Mouse (Mus musculus) MEL (cell line): ENCODE data around the gene Slc12a8. TPM values are rescaled to one million over a fixed set of nuclear protein-coding genes. Genes with fewer than 3 reads are reported as not detected.

ENCODE experiments used
- DNase-seq: peaks from one replicate; pipeline ENCODE4 v3.0.0; 2011; ENCODE audit warnings: low read depth, low spot score
- H3K27ac ChIP-seq: 2 replicates; pipeline ENCODE4 v1.5.1; 2012; ENCODE audit warnings: low read depth, mild to moderate bottlenecking, control low read depth, low read length, moderate library complexity; ENCODE audit not compliant: control insufficient read depth
- H3K27me3 ChIP-seq, 2 experiments: fragments of 150-350 bp in 1 of 2; sonication (generic) in 1 of 2; 2 replicates each; pipeline ENCODE4 v1.6.1; 2012; ENCODE audit warnings: low read length in 2 of 2, mild to moderate bottlenecking in 2 of 2, improper control_type of control experiment in 1 of 2, moderate library complexity in 1 of 2; ENCODE audit not compliant: insufficient read depth in 2 of 2, control insufficient read depth in 1 of 2
- H3K36me3 ChIP-seq, 2 experiments: 2 replicates each; pipeline ENCODE4 v1.6.1; 2012 to 2014; ENCODE audit warnings: low read length in 2 of 2, improper control_type of control experiment in 1 of 2, inconsistent platforms in 1 of 2, mild to moderate bottlenecking in 1 of 2; ENCODE audit not compliant: insufficient read depth in 2 of 2, control insufficient read depth in 1 of 2
- H3K4me1 ChIP-seq, 2 experiments: fragments of 150-350 bp in 1 of 2; sonication (generic) in 1 of 2; 2 replicates each; pipeline ENCODE4 v1.6.1; 2012; ENCODE audit warnings: low read length in 2 of 2, improper control_type of control experiment in 1 of 2, mild to moderate bottlenecking in 1 of 2; ENCODE audit not compliant: insufficient read depth in 2 of 2, control insufficient read depth in 1 of 2
- H3K4me3 ChIP-seq, 2 experiments: fragments of 150-350 bp in 1 of 2; sonication (generic) in 1 of 2; 2 replicates each; pipeline ENCODE4 v1.5.1; 2012; ENCODE audit warnings: low read depth in 2 of 2, low read length in 2 of 2, mild to moderate bottlenecking in 2 of 2, moderate library complexity in 2 of 2, control low read depth in 1 of 2, improper control_type of control experiment in 1 of 2; ENCODE audit not compliant: control insufficient read depth in 1 of 2, insufficient read depth in 1 of 2
- H3K79me2 ChIP-seq: 2 replicates; pipeline ENCODE4 v1.6.1; 2012; ENCODE audit warnings: mild to moderate bottlenecking, low read length, moderate library complexity; ENCODE audit not compliant: control insufficient read depth, poor library complexity, insufficient read depth
- H3K9ac ChIP-seq: 2 replicates; pipeline ENCODE4 v1.6.1; 2012; ENCODE audit warnings: low read depth, mild to moderate bottlenecking, control low read depth, low read length, moderate library complexity; ENCODE audit not compliant: control insufficient read depth, poor library complexity, severe bottlenecking
- H3K9me3 ChIP-seq: fragments of 150-350 bp; sonication (generic); replicated peaks from 2 replicates; pipeline ENCODE4 v1.6.1; 2012; ENCODE audit warnings: mild to moderate bottlenecking, low read length, improper control_type of control experiment, moderate library complexity; ENCODE audit not compliant: insufficient read depth
- CHD1 ChIP-seq: IDR thresholded peaks from 2 replicates; pipeline ENCODE4 v1.6.1; 2012; ENCODE audit warnings: low read depth, mild to moderate bottlenecking, inconsistent platforms, low read length, improper control_type of control experiment
- CHD2 ChIP-seq: IDR thresholded peaks from 2 replicates; pipeline ENCODE4 v1.6.1; 2011; ENCODE audit warnings: low read length, improper control_type of control experiment
- CTCF ChIP-seq, 3 experiments: IDR thresholded peaks in 2 of 3; conservative IDR thresholded peaks in 1 of 3; 2 replicates each; pipeline ENCODE4 v1.5.1; 2011 to 2012; ENCODE audit warnings: low read length in 3 of 3, low read depth in 2 of 3, mild to moderate bottlenecking in 2 of 3, improper control_type of control experiment in 1 of 3, inconsistent platforms in 1 of 3, mixed read lengths in 1 of 3, moderate library complexity in 1 of 3; ENCODE audit not compliant: control insufficient read depth in 1 of 3, insufficient read depth in 1 of 3, poor library complexity in 1 of 3, severe bottlenecking in 1 of 3
- E2F4 ChIP-seq: IDR thresholded peaks from 2 replicates; pipeline ENCODE4 v1.6.1; 2011; ENCODE audit warnings: low read depth, low read length, improper control_type of control experiment, borderline replicate concordance
- EP300 ChIP-seq, 2 experiments: IDR thresholded peaks; 2 replicates each; pipeline ENCODE4 v1.6.1; 2011; ENCODE audit warnings: improper control_type of control experiment in 2 of 2, low read length in 2 of 2, low read depth in 1 of 2, mild to moderate bottlenecking in 1 of 2
- ETS1 ChIP-seq: IDR thresholded peaks from 2 replicates; pipeline ENCODE4 v1.6.1; 2012; ENCODE audit warnings: low read depth, mild to moderate bottlenecking, inconsistent platforms, low read length, improper control_type of control experiment, moderate library complexity
- GABPA ChIP-seq: IDR thresholded peaks from 2 replicates; pipeline ENCODE4 v1.6.1; 2012; ENCODE audit warnings: low read depth, mild to moderate bottlenecking, inconsistent platforms, low read length, improper control_type of control experiment, moderate library complexity
- GATA1 ChIP-seq: IDR thresholded peaks from 2 replicates; pipeline ENCODE4 v1.6.1; 2011; ENCODE audit warnings: low read depth, low read length, improper control_type of control experiment
- JUND ChIP-seq: IDR thresholded peaks from 2 replicates; pipeline ENCODE4 v1.6.1; 2011; ENCODE audit warnings: low read depth, mild to moderate bottlenecking, improper control_type of control experiment, low read length
- MAFK ChIP-seq: IDR thresholded peaks from 2 replicates; pipeline ENCODE4 v1.6.1; 2011; ENCODE audit warnings: low read depth, mild to moderate bottlenecking, low read length, improper control_type of control experiment, borderline replicate concordance
- MAX ChIP-seq: IDR thresholded peaks from 2 replicates; pipeline ENCODE4 v1.6.1; 2011; ENCODE audit warnings: low read length, improper control_type of control experiment
- MYB ChIP-seq: IDR thresholded peaks from 2 replicates; pipeline ENCODE4 v1.6.1; 2011; ENCODE audit warnings: mild to moderate bottlenecking, low read depth, low read length, improper control_type of control experiment
- MYC ChIP-seq: IDR thresholded peaks from 2 replicates; pipeline ENCODE4 v1.6.1; 2011; ENCODE audit warnings: low read depth, mild to moderate bottlenecking, low read length, improper control_type of control experiment, moderate library complexity
- NELFE ChIP-seq: IDR thresholded peaks from 2 replicates; pipeline ENCODE4 v1.6.1; 2011; ENCODE audit warnings: low read depth, low read length, improper control_type of control experiment
- NRF1 ChIP-seq: IDR thresholded peaks from 2 replicates; pipeline ENCODE4 v1.6.1; 2014; ENCODE audit warnings: low read depth, mild to moderate bottlenecking, inconsistent platforms, low read length, improper control_type of control experiment, moderate library complexity; ENCODE audit not compliant: poor library complexity, insufficient read depth, severe bottlenecking
- RAD21 ChIP-seq: IDR thresholded peaks from 2 replicates; pipeline ENCODE4 v1.6.1; 2011; ENCODE audit warnings: mild to moderate bottlenecking, low read depth, low read length, improper control_type of control experiment
- RCOR1 ChIP-seq: IDR thresholded peaks from 2 replicates; pipeline ENCODE4 v1.6.1; 2012; ENCODE audit warnings: low read depth, mild to moderate bottlenecking, inconsistent platforms, low read length, improper control_type of control experiment
- SIN3A ChIP-seq: IDR thresholded peaks from 2 replicates; pipeline ENCODE4 v1.6.1; 2012; ENCODE audit warnings: low read length, improper control_type of control experiment, inconsistent platforms
- SMC3 ChIP-seq: IDR thresholded peaks from 2 replicates; pipeline ENCODE4 v1.6.1; 2011; ENCODE audit warnings: low read depth, low read length, improper control_type of control experiment
- TBP ChIP-seq: IDR thresholded peaks from 2 replicates; pipeline ENCODE4 v1.8.0; 2011; ENCODE audit warnings: low read depth, low read length, improper control_type of control experiment
- TCF12 ChIP-seq: IDR thresholded peaks from 2 replicates; pipeline ENCODE4 v1.6.1; 2014; ENCODE audit warnings: low read depth, mild to moderate bottlenecking, inconsistent platforms, low read length, improper control_type of control experiment, moderate library complexity
- UBTF ChIP-seq: IDR thresholded peaks from 2 replicates; pipeline ENCODE4 v1.6.1; 2012; ENCODE audit warnings: low read depth, mild to moderate bottlenecking, inconsistent platforms, low read length, improper control_type of control experiment, moderate library complexity, borderline replicate concordance; ENCODE audit not compliant: insufficient read depth
- USF2 ChIP-seq, 2 experiments: IDR thresholded peaks; 2 replicates each; pipeline ENCODE4 v1.6.1; 2011 to 2012; ENCODE audit warnings: improper control_type of control experiment in 2 of 2, low read length in 2 of 2, borderline replicate concordance in 1 of 2, inconsistent platforms in 1 of 2, low read depth in 1 of 2, mild to moderate bottlenecking in 1 of 2; ENCODE audit not compliant: insufficient read depth in 1 of 2
- ZKSCAN1 ChIP-seq: IDR thresholded peaks from 2 replicates; pipeline ENCODE4 v1.6.1; 2012; ENCODE audit warnings: low read depth, mild to moderate bottlenecking, inconsistent platforms, low read length, improper control_type of control experiment, moderate library complexity
- ZMIZ1 ChIP-seq: IDR thresholded peaks from 2 replicates; pipeline ENCODE4 v1.6.1; 2012; ENCODE audit warnings: low read depth, mild to moderate bottlenecking, inconsistent platforms, low read length, improper control_type of control experiment, moderate library complexity
- ZNF384 ChIP-seq: IDR thresholded peaks from 2 replicates; pipeline ENCODE4 v1.6.1; 2012; ENCODE audit warnings: low read depth, mild to moderate bottlenecking, inconsistent platforms, low read length, improper control_type of control experiment
- polyA plus RNA-seq, 2 experiments: library from polyadenylated mRNA; stranded (reverse) in 1 of 2; unstranded in 1 of 2; fragments of >175 nt in 1 of 2; fragments of >200 nt in 1 of 2; gene quantifications; 2 replicates each; pipeline versions ENCODE4 v1.2.1 to v1.2.4; 2012; ENCODE audit warnings: low replicate concordance in 2 of 2, low read depth in 1 of 2; ENCODE audit not compliant: insufficient read length in 2 of 2, insufficient read depth in 1 of 2, missing spikeins in 1 of 2
- total RNA-seq: library from RNA; depleted of rRNA; stranded (reverse); fragments of 300-350 nt; gene quantifications from 2 replicates; pipeline ENCODE4 v1.2.3, GENCODE M21; 2012

The Slc12a8 gene
- total and polyA plus RNA-seq, 3 experiments: 0.29 TPM; not detected in 2

DNA sequence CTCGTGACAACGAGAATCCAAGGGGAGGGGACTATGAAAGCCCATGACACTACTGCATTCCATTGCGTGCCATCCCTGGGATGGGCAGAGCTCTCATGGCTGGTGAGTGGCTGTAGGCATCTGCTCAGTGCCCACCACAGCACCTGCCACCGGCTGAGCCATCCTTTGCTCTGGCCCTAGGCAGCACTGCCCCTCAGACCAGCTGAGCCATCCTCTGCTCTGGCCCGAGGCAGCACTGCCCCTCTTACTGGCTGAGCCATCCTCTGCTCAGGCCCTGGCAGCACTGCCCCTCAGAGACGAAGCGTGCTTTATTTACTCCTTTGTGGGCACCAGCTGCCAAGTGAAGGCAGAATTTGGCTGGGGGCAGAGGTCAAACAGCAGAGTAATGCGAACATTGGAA is 94.2 kb downstream of the Slc12a8 start:
- no peaks in the 10 kb centered on the region for H3K79me2 ChIP-seq
- no peak overlapping the region for H3K27ac ChIP-seq

DNA sequence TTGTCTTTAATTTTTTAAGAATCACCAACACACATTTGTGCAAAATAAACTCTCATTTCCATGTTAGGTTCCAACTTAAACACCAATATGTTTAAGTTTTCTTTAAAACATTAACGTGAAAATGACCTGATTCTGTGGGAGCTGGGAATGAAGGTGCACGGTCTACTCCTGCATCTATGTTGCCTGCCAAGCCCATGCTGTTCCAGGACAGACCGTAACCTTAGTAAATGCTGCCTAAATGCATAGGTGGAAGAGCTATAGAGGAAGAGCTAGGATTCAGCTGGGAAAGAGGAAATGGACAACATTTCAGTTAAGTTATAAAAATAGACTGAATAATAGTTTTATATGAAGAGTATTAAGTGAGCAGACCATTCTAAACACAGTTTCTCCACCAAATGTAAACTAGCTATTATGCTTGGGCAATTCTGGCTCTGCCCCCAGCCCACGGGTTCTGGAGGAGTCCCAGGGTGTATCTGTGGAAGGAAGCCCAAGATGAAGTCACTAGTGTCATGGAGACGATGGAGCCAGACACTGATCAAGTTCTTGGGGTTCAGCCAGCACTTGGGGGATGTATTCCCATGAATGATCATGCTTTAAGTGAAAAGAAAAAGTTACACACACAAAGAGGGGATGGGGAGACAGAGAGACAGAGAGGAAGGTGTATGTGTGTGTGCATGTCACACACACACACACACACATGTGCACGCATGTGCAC is 95.1 kb downstream of the Slc12a8 start:
- Histone ChIP-seq H3K79me2 (no peaks in the 10 kb centered on the region), H3K4me3 (no peak overlapping the region), H3K4me1 (no peaks in the 10 kb centered on the region)

More for the DNA sequence above, 94.2 kb downstream of the Slc12a8 start:
- TF ChIP-seq GATA1 (no peak), CHD1 (no peak), ZKSCAN1 (no peak), USF2 (IDR thresholded peaks at IDR 0.05; ENCODE audit: borderline replicate concordance in 1 of 2, insufficient read depth in 1 of 2, low read depth in 1 of 2, low read length in 2 of 2) (no peak), E2F4 (no peak), GABPA (no peak), ZMIZ1 (no peak), JUND (no peak), EP300 (IDR thresholded peaks at IDR 0.05; ENCODE audit: low read depth in 1 of 2, low read length in 2 of 2) (no peak), MYB (no peak), ETS1 (no peak), NELFE (no peak)
- Histone ChIP-seq H3K36me3 (no peaks in the 10 kb centered on the region), H3K27me3 (peaks cover 0 to 3% of the 10 kb centered on the region in 2 experiments; a peak in 2 of 4 replicates), H3K4me3 (no peak overlapping the region), H3K9me3 (no peaks in the 10 kb centered on the region), H3K9ac (no peak overlapping the region), H3K4me1 (no peaks in the 10 kb centered on the region)
- DNase-seq: no peak

DNA sequence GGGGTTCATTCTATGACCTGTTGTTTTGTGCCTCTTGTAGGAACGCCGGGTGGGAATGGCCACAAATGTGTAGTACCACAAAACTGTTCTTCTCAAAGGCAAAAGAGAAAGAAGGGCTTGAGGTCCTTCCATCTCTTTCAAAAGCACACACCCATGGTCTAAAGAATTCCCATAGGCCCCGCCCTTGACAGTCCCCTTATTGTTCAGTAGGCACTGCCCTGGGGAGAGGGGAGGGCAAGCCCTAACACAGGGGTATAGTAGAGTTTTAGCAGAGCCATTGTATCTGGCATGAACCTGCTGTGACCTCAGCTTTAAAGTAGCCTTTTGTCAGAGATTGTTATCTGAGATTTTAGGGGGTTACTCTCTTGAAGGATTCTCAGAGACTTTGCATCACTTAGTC is 98.9 kb downstream of the Slc12a8 start:
- H3K79me2 ChIP-seq: no peaks in the 10 kb centered on the region
- no peaks in the 10 kb centered on the region for H3K9me3 ChIP-seq
- H3K27me3 ChIP-seq: no peaks in the 10 kb centered on the region
- H3K36me3 ChIP-seq: no peaks in the 10 kb centered on the region
- H3K4me1 ChIP-seq: no peaks in the 10 kb centered on the region
- H3K9ac ChIP-seq: no peak overlapping the region
- no peak for TF ChIP-seq RAD21
- no peak for TF ChIP-seq TBP
- TF ChIP-seq UBTF: no peak
- no peak for TF ChIP-seq CTCF (IDR thresholded peaks at IDR 0.05 in 2 of 3, conservative IDR thresholded peaks at IDR 0.05 in 1 of 3; ENCODE audit: control insufficient read depth in 1 of 3, insufficient read depth in 1 of 3, low read depth in 2 of 3, low read length in 3 of 3, poor library complexity in 1 of 3, severe bottlenecking in 1 of 3)
- TF ChIP-seq SIN3A: no peak
- no peak for TF ChIP-seq RCOR1
- no peak for TF ChIP-seq MAX
- TF ChIP-seq E2F4: no peak
- no peak for TF ChIP-seq TCF12
- TF ChIP-seq NRF1: no peak
- TF ChIP-seq ZNF384: no peak
- no peak for TF ChIP-seq MYC
- no peak for TF ChIP-seq SMC3
- no peak for TF ChIP-seq CHD2
- no peak overlapping the region for H3K4me3 ChIP-seq
- H3K27ac ChIP-seq: no peak overlapping the region
- no peak for DNase-seq

More for the DNA sequence above, 95.1 kb downstream of the Slc12a8 start:
- Histone ChIP-seq H3K9me3 (no peaks in the 10 kb centered on the region), H3K27me3 (peaks cover 0 to 2% of the 10 kb centered on the region in 2 experiments; a peak in 2 of 4 replicates), H3K27ac (no peak overlapping the region), H3K36me3 (no peaks in the 10 kb centered on the region), H3K9ac (no peak overlapping the region)
- no peak for TF ChIP-seq NRF1
- no peak for TF ChIP-seq MAFK
- no peak for DNase-seq
